Mouse (Mus musculus): ENCODE measurements around the gene Cldn9. TPM values are rescaled to one million over a fixed set of nuclear protein-coding genes. Genes with fewer than 3 reads are reported as not detected.
A peak's percentile ranks its signal among the peaks of the same experiment; 100 is the strongest.

Gene Cldn9
- total RNA-seq, 2 experiments from 2014 or later, result not detected

DNA sequence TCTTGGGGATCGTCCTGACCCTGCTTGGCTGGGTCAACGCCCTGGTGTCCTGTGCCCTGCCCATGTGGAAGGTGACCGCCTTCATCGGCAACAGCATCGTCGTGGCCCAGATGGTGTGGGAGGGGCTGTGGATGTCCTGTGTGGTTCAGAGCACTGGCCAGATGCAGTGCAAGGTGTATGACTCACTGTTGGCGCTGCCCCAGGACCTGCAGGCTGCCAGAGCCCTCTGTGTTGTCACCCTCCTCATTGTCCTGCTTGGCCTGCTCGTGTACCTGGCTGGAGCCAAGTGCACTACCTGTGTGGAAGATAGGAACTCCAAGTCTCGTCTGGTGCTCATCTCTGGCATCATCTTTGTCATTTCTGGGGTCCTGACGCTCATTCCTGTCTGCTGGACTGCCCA is 2.7 kb downstream of the Cldn9 start:
- peak in 1 of 2 experiments; percentile 33 for DNase-seq (ENCODE audit: low spot score in 2 of 2)

DNA sequence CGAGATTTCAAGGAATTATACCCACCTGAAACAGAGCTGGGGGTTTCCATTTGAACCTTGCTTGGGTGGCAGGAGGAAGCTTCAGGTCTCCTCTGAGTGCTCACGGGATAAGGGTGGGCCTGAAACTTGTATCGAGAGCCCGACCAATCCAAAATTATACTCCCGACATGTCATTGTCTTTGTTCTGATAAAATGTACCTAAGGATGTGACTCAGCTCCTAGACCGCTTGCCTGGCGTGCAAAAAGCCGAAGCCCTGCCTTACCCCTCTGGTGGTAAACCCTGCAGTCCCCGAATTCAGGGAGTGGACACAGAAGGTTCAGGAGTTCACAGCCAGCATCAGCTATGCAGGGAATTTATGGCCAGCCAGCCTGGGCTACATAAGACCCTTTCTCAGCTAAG is 3.5 kb downstream of the Cldn9 start:
- no peak for DNase-seq (ENCODE audit: low spot score in 2 of 2)

DNA sequence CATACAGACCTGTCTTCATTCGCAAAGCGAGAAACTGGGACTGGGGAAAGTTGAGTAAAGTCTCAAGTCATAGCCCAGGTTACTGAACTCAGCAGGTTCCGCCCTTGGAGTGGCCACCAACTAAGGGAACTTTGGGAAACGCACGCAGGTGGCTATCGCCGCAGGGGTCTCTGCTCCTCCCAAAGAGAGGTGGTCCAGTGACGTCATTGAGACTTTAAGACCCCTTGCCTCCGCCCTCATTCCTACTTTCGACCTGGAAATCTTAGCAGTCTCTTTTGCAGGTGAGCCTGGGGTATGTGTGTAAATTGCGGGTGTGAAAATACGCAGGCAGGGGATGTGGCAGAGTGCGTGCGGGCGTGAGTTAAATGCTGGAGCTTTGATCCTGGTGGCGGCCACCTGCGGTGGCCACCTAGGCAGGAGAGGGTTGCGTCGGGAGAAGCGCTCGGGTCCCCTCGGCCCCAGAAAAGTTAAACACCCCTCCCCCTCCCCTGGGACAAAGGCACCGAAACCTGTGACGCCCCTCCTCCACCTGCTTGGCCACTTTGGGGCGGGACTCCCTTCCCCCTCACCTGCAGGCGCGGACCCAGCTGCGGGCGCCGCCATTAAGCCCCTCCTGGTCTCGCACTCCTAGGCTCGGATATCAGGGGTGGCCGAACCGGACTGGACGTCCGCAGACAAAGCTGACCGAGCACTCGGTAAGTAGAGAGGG is 4.5 kb downstream of the Cldn9 start, which contains the start of gene Cldn6:
Cldn6 (plus strand) TSS at position 123 of the 709 bp plus-strand sequence.
- no peak for DNase-seq (ENCODE audit: low spot score in 2 of 2)

DNA sequence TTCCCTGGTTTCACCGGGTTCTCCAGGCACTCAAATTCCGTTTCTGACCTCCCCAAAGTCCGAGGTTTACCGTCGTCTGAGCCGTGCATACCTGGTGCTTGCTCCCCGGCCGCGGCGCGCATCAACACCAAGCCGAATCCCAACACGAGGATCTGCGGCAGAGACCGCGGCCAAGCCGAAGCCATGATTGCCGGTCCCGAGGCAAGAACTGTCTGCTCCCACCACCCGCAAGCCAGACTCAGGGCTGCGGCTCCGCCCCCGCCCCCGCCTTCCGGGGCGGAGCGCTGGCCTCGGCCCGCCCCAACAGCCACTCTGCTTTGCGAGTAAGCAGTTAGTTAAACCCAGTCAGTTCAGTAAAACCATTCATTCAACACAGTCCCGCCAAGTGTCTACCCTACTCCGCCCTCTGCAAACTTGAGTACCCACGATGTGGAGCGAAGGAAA is 6.6 kb downstream of the Cldn9 start, which contains the start of gene Tnfrsf12a:
Tnfrsf12a (minus strand) TSS at position 233 of the 444 bp plus-strand sequence.
- DNase-seq (ENCODE audit: low spot score in 2 of 2), result peak; percentile 86 to 88

DNA sequence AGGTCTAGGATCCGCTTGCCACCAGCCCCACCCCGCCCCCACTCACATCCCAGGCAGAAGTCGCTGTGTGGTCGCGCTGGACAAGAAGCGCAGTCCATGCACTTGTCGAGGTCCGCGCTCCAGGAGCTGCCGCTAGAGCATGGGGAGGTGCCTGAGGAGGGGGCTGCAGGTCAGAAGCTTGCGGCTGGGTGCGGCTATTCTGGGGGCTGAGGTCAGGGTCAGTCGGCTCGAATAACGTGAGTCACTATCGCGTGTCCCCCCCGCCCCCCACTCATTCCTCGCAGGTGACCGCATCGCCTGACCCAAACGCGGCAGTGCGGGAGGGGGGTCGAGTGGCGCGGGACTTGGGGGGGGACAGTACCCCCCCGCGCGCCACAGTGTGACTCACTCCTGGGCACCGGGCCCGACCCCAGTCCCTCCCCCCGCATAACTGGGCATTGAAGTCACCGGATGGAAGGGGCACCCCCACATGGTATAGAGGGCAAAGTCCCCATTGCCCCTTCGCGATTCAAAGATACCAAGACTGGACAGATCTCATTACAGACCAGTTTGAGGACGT is 7.3 kb downstream of the Cldn9 start:
- peak; percentile 83 to 85 for DNase-seq (ENCODE audit: low spot score in 2 of 2)

DNA sequence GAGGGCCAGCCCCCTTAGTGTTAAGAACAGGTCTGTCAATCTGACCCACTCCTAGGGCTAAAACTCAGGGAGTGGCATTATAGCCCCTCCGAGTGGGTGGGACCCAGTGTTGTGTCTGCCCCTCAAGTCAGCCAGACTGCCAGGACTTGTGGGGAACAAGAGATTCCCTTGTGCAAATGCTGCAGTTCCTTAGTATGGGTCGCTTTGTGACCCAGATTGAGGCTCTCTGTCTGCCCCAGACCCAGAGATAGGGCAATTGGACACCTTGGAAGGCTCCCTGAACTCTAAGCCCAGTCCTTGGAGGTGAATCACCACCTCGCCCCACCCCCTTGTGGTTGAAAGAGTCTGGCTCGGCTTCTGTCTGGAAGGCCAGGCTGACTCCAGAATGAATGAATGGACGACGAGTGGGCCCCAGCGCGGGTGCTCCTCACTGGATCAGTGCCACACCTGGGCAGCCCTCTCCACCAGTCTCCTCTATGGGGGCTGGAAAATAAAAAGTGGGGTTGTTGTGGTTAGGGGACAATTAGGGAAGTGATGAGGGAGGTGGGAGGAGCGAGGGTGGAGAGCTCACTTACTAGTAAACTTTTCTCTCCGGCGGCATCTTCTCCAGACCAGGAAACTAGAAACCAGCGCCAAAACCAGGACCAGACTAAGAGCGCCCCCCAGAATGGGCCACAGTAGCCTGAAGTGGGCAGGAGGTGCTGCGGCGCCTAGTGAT is 8.1 kb downstream of the Cldn9 start:
- peak; percentile 69 to 79 for DNase-seq (ENCODE audit: low spot score in 2 of 2)

DNA sequence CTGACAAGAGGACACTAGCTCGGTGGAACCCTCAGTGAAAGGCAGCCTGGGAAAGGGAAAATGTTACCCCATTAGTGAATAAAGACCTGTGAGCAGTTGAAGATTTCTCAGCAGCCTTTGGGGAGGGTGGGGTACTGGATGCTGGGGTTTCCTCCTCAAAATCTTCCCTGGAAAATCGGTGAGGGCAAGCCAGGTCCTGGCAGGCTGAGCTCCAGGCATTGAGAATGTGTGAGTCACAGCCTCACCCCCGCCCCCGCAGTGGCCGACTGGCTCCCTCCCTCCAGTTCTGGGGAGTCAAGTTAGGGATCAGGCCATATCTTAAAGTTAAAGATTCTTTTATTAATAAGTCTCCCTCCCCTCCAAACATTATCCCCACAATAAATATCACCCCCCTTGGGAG is 8.7 kb downstream of the Cldn9 start:
- DNase-seq (ENCODE audit: low spot score in 2 of 2), result peak; percentile 66 to 75

DNA sequence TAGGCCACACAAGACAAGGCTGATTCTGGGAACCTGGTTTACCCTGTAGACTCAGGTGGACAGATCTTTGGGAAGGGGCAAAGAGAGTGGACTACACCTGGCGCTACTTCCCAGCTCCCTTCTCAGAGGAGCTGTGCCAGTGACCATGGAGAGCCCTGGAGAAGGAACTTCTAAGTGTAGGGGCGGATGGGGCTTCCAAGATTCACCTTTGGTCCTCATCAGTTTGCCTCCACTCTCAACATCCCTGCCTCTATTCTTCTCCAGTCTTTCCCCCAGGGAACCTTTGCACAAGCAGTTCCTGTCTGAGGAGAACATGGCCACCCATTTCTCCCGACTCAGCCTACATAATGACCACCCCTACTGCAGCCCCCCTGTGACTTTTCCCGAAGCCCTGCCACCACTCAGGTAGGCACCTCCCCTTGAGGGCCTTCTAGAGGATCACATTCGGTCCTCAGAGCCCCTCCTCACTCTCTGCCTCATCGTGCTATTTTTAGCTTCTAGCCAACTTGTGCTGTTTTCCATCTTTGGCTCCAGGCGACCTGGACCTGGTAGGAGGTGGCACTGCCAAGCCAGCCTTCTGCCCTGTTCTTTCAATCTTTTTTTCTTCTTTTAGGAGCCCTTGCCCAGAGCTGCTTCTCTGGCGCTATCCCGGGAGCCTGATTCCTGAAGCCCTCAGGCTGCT is 9.4 kb downstream of the Cldn9 start:
- DNase-seq (ENCODE audit: low spot score in 2 of 2), result peak in 1 of 2 experiments; percentile 41

DNA sequence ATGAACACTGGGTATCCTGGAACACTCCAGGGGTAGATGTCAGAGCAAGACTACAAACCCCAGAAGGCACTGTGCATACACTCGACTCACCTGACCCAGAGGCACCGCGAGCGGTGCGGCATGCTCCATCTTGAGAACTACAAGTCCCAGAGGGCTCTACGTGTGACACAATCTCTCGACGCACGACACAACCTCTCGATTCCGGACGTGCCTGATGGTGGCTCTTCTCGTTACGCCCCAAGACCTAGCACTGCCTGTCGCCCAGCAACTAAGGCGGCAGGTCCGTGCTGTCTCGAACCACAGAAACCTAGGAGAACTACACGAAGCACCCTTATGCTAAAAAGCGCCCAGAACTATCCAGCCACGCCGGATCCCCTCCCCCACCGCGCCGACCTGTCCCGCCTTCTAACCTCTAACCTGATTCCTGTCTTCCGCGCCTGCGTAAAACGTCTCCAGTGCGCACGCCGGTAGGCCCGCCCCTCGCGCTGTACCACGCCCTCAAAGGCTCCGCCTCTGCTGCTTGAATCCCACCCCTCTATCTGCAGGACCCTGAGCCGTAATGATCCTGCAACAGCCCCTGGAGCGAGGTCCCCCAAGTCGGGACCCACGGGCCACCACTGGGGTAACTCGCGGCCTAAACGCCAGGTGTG is 10.3 kb downstream of the Cldn9 start, which contains the start of the genes Hcfc1r1 and Thoc6:
Hcfc1r1 (plus strand) TSS at position 173 of the 650 bp plus-strand sequence.
Thoc6 (minus strand) TSS at position 459 of the 650 bp plus-strand sequence.
- DNase-seq (ENCODE audit: low spot score in 2 of 2), result peak; percentile 91 to 92

DNA sequence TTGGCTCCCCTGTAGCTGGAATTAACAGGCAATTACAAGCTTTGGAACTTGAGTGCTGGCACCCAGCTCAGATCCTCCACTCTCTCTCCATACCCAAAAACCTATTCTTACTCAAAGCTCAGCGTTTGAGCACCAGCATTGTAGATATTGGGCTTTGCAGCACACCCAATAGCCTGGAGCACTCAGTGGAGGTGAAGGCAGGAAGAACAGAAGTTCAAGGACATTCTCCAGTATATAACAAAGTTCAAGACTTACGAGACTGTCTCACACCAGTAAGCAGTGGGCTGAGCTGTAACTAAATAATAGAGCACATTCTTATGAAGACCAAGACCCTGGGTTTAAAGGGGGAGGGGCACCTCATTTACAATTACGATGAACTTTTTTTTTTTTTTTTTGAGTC is 11.1 kb downstream of the Cldn9 start:
- DNase-seq (ENCODE audit: low spot score in 2 of 2), result no peak

DNA sequence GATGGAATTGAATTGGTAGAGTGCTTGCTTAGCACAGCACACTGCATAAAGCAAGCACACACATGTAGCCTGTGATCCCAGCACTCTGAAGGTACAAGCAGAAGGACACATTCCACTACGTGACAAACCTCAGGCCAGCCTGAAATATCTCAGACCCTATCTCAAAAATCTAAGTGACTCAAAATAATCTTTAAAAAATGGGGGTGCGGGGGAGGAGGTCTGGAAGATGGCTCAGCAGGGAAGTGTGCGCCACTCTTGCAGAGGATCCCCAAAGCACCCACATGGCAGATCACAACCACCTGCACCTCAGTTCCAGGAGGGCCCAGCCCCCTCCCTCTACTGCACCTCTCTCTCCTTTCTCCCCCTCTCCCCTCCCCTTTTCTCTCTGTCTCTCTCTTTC is 12.3 kb downstream of the Cldn9 start:
- no peak for DNase-seq (ENCODE audit: low spot score in 2 of 2)

DNA sequence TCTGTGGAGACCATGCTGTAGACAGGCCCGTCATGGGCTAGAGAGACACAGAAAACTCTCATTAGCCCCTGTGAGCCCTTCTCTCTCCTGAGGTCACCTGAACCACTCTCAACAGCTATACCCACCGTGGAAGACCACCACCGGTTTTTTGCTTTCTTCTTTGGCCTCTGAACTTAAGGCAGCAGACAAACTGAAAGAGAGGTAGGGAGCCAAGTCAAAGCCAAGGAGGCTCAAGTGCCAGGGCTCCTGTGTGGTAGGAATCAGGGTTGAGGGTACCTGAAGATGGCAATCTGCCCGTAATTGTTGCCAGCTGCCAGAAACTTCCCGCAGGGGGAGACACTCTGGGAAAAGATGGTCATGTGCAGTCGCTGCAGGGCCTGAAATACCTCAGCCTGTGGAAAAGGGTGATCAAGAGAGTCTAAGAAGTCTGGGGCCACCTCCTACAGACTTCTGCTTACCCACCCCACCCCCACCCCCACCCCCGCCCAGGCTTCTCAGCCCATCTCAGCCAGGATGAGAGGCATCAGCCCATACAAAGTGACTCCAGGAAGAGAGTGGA is 13.2 kb downstream of the Cldn9 start:
- DNase-seq (ENCODE audit: low spot score in 2 of 2), result no peak

DNA sequence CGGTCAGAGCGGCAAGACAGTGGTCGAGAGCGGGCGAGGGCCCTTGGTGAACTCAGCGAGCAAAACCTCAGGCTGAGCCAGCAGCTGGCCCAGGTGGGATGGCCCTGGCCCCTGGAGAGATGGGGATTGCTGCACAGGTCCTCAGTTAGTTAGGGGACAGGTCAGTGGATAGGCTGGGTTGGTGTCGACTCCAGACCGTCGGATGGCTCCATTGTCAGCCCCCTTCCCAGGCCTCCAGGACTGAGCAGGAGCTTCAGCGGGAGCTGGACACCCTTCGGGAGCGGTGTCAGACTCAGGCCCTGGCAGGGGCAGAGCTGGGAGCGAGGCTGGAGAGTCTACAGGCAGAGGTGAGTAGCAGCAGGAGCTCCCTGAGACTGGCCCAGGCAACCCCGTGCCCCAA is 18.3 kb downstream of the Cldn9 start:
- no peak for DNase-seq (ENCODE audit: low spot score in 2 of 2)

DNA sequence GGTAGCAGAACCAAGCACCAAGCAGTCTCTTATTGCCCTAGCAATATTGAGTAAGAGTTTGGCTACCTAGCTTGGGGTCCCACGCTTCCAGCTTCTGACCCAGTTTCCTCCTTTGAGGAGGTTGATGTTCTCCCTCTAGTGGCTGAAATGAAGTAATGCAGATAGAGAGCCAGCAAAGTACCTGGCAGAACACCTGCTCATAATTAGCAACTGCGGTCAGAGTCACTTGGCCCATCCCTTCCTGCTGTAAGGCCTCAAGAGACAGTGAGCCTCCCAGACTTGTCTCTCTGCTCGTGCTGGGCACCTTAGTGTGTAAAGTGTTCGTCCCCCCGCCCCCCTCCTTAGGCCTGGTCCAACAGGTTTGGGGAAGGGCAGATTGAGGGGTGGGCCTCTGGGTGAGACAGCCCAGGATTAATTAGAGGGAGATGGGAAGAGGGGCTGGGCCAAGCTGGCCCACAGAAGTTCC is 19.2 kb downstream of the Cldn9 start:
- DNase-seq (ENCODE audit: low spot score in 2 of 2), result no peak

DNA sequence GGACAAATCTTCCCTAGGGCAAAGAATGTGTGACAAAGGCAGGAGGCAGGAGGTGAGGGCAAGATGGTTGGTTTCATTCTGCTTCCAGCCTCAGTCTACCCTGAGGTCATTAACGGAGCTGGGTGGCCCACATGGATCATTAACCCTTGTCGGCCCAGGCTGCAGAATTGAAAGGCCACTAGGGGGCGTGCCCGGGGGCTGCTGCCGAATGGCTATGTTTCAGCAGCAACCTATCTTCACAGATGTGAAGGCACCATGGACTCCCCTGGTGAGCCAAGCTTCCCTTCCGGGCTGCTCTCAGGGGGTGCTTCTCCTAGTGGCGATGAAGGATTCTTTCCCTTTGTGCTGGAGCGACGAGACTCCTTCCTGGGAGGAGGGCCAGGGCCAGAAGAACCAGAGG is 22.3 kb downstream of the Cldn9 start:
- peak in 1 of 2 experiments; percentile 32 for DNase-seq (ENCODE audit: low spot score in 2 of 2)

DNA sequence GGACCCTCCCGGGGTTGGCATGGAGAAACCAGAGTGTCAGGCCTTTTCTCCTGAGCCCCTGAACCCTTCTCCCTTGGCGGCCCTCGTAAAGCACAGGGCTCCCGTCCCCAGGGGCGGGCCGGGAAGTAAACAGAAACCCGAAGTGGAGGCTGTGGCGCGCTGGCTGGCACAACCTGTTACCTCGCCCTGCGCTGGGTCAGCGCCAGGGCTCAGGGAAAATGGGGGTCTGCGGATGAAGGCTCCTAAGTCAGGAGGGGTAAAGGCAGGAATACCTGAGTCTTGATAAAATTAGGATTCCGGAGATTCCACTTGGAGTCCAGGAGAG is 23.0 kb downstream of the Cldn9 start:
- DNase-seq (ENCODE audit: low spot score in 2 of 2), result no peak

DNA sequence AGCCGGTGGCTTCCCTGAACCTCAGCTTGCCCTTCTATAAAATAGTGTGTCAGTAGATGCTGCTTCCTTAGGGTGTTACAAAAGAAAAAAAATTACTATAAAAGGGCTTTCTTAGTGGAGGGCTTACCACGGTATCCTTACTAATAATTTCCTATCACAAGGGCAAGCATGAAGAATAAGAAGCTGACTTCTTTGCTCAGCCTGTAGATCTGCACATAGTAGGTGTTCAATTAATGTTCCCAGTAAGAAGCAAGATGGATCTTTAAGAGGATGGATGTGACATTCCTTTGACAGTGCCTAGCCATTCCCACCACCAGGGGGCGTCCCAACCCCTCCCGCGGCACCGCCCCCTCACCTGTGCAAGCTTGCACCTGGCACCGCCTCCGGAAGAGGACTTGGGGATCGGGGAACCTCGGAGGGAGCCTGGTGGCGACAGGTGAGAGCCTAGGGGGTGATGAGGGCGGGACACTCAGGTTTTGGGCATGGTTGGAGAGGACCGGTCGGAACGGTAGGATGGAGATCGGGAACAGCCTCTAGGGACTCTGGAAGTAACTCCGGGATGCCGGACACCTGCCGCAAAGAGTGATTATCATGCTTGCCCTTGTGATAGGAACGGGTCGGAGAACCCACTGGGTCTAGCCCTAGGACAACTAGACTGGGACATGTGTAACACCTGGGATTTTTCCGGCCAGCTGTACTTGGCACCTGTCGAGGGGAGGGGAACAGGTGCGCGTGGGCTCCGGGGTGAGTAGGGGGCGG is 23.5 kb downstream of the Cldn9 start, which contains the start of gene Bicdl2:
Bicdl2 (plus strand) TSS at position 390 of the 759 bp plus-strand sequence.
- peak; percentile 47 to 65 for DNase-seq (ENCODE audit: low spot score in 2 of 2)

DNA sequence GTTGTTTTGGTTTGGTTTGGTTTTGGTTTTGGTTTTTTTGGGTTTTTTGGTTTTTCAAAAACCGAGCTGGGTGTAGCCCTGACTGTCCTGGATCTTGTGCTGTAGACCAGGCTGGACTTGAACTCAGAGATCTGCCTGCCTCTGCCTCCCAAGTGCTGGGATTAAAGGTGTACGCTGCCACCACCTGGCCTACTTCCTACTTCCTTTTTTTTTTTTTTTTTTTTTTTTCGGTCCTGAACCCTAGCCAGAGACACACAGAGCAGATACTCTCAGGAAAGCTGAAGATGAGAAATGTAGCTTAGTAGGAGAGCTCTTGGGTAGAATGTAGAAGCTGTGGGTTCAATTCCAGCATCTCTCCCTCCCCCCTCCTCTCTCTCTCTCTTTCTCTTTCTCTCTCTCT is 25.4 kb downstream of the Cldn9 start:
- DNase-seq (ENCODE audit: low spot score in 2 of 2), result no peak

DNA sequence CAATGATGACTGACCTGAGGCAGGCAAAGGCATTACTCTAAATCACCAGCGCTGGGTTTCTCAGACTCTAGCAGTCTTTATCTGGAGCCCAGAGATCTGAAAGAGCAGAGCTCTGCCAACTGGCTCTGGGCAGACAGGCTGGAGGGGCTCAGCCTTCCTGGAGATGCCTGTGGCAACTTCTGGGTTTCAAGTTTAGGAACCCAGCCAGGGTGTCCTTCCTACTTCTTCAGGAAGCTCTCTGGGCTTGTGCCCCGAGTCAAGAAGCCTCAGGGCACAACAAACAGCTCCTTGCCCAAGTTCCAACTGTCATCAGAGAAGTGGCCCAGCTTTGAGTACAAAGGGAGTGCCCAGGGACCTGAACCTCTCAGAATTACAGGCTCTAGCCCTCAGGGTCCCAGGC is 29.4 kb downstream of the Cldn9 start:
- DNase-seq (ENCODE audit: low spot score in 2 of 2), result no peak

DNA sequence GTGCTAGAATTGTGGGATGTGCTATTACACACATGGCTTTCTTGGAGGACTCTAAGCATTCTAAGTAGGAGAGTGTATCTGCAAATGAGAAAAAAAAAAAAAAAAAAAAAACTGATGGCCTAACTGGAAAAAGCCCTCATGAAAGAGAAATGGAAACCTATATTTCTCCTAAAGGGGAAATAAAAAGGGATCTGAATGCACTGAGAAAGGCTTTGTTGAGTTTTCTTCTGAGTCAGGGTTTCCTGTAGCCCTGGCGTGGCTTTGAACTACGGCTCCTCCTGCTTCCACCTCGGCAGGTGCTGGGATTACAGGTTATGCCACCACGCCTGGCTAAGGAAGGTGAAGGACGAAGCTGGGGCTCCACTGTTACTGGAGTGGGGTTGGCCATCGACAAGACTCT is 29.8 kb downstream of the Cldn9 start:
- no peak for DNase-seq (ENCODE audit: low spot score in 2 of 2)

Data from adrenal gland, adult 18-20 months (tissue).